Mouse (Mus musculus): ENCODE measurements around the gene Nprl3. TPM values are rescaled to one million over a fixed set of nuclear protein-coding genes. Genes with fewer than 3 reads are reported as not detected.
"Not testable (repeated sequence)": the region's sequence is repeated elsewhere in the genome, so short reads cannot be mapped to it uniquely, and the experiment has no call there.

The Nprl3 gene
- polyA plus RNA-seq, 1 experiment = 35.7 TPM

DNA sequence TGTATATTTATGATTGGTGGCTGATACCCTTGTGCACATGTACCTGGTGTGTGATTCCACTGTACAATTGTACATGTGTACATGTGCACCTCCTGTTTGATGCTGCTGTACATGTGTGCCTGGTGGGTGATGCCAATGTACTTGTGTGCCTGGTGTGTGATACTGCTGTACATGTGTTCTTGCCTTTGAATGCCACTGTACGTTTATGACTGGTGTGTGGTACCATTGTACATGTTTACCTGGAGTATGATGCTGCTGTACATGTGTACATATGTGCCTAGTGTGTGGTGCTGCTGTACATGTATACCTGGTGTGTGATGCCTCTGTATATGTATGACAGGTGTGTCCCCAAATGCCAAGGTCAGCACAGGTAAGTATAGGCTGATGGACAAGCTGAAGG, 34.0 kb upstream of the Nprl3 start:
- Histone ChIP-seq H3K27ac (ENCODE audit: insufficient read depth, low read depth, low read length) (no peak overlapping the region), H3K4me3 (ENCODE audit: low read depth, low read length) (no peak overlapping the region), H3K27me3 (ENCODE audit: control insufficient read depth, insufficient read depth, low read length) (no peaks in the 10 kb centered on the region), H3K4me1 (ENCODE audit: control insufficient read depth, insufficient read depth, insufficient read length, low read length) (no peaks in the 10 kb centered on the region), H3K36me3 (ENCODE audit: control insufficient read depth, insufficient read depth, low read length) (no peaks in the 10 kb centered on the region)
- 62% methylated on average over 1 of the region's 1 CpGs for WGBS
- TF ChIP-seq POLR2A (IDR thresholded peaks at IDR 0.05; ENCODE audit: low read depth, low read length) (no peak), CTCF (IDR thresholded peaks at IDR 0.05; ENCODE audit: extremely low read depth, insufficient read length, insufficient replicate concordance, low read depth, low read length) (no peak)

DNA sequence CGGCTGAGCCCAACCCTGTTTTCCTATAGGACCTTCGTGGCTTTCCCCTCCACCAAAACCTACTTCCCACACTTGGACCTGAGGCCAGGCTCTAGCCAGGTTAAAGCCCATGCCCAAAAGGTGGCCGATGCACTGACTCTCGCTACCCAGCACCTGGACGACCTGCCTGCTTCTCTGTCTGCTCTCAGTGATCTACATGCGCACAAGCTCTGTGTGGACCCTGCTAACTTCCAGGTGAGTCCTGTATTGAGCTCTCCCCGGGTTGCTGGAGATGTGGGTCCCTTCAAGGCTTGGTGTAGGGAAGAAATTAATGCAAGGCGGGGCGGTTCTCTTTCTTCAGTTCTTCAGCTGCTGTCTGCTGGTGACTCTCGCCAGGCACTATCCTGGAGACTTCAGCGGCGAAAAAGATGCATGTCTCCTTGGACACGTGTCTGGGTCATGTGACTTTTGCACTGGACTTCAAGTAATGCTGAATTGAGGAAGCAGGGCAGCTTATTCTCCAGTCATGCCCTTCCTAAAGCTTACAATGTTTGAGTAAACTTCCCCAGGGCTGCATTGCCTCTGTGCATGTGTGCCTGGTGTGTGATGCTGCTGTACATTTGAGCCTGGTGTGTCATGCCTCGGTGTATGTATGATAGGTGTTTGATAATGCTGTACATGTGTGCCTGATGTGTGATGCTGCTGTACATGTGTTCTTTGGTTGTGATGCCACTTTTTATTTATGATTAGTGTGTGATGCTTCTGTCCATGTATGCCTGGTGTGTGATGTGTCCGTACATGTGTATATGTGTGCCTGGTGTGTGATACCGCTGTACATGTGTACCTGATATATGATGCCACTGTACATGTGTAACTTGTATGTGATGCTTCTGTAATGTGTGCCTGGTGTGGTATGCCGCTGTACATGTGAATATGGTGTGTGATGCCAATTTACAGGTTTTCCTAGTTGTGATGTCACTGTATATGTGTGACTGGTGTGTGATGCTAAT, 33.1 kb upstream of the Nprl3 start:
- 46% methylated on average over 15 of the region's 17 CpGs for WGBS
- TF ChIP-seq POLR2A (IDR thresholded peaks at IDR 0.05; ENCODE audit: low read depth, low read length) = no peak
- no peak for TF ChIP-seq CTCF (IDR thresholded peaks at IDR 0.05; ENCODE audit: extremely low read depth, insufficient read length, insufficient replicate concordance, low read depth, low read length)

GRCm38 (mm10) chr11:32299865-32300264, 32.4 kb upstream of the Nprl3 start, which contains the start of gene Hbq1a:
TSS of gene Hbq1a (plus strand) at chr11:32300069.
- TF ChIP-seq CTCF (IDR thresholded peaks at IDR 0.05; ENCODE audit: extremely low read depth, insufficient read length, insufficient replicate concordance, low read depth, low read length) = peak; percentile 66; the same call in 1 of the 2 replicates
- H3K27ac ChIP-seq (ENCODE audit: insufficient read depth, low read depth, low read length); H3K4me1 ChIP-seq (ENCODE audit: control insufficient read depth, insufficient read depth, insufficient read length, low read length); H3K27me3 ChIP-seq (ENCODE audit: control insufficient read depth, insufficient read depth, low read length); H3K36me3 ChIP-seq (ENCODE audit: control insufficient read depth, insufficient read depth, low read length): not testable (repeated sequence)
- WGBS = 7% methylated on average over 16 of the region's 16 CpGs
- 0 out of 2 replicates have a peak within 1 kb of the TSS, but pooled peaks have one; percentile 25 for H3K4me3 ChIP-seq (ENCODE audit: low read depth, low read length)

More for the DNA sequence above, 33.1 kb upstream of the Nprl3 start:
- Histone ChIP-seq H3K27ac (ENCODE audit: insufficient read depth, low read depth, low read length) (no peak overlapping the region), H3K4me3 (ENCODE audit: low read depth, low read length) (no peak overlapping the region), H3K36me3 (ENCODE audit: control insufficient read depth, insufficient read depth, low read length) (no peaks in the 10 kb centered on the region), H3K27me3 (ENCODE audit: control insufficient read depth, insufficient read depth, low read length) (no peaks in the 10 kb centered on the region), H3K4me1 (ENCODE audit: control insufficient read depth, insufficient read depth, insufficient read length, low read length) (no peaks in the 10 kb centered on the region)

DNA sequence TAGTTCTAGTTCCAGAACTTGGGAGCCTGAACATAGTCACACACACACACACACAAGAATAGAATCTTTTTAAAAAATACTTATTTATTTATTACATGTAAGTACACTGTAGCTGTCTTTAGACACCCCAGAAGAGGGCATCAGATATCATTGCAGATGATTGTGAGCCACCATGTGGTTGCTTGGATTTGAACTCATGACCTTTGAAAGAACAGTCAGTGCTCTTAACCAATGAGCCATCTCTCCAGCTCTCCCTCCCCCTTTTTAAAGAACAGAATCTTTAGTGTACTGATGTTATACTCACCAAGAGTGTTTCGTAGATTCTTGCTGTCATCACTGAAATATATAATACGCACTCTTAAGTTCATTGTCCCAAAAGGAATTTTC, 31.0 kb upstream of the Nprl3 start:
- Histone ChIP-seq H3K27ac (ENCODE audit: insufficient read depth, low read depth, low read length) (no peak overlapping the region), H3K4me1 (ENCODE audit: control insufficient read depth, insufficient read depth, insufficient read length, low read length) (no peaks in the 10 kb centered on the region), H3K36me3 (ENCODE audit: control insufficient read depth, insufficient read depth, low read length) (no peaks in the 10 kb centered on the region), H3K27me3 (ENCODE audit: control insufficient read depth, insufficient read depth, low read length) (no peaks in the 10 kb centered on the region), H3K4me3 (ENCODE audit: low read depth, low read length) (no peak overlapping the region)
- 95% methylated on average over 2 of the region's 2 CpGs for WGBS
- TF ChIP-seq CTCF (IDR thresholded peaks at IDR 0.05; ENCODE audit: extremely low read depth, insufficient read length, insufficient replicate concordance, low read depth, low read length) = no peak
- TF ChIP-seq POLR2A (IDR thresholded peaks at IDR 0.05; ENCODE audit: low read depth, low read length) = no peak

DNA sequence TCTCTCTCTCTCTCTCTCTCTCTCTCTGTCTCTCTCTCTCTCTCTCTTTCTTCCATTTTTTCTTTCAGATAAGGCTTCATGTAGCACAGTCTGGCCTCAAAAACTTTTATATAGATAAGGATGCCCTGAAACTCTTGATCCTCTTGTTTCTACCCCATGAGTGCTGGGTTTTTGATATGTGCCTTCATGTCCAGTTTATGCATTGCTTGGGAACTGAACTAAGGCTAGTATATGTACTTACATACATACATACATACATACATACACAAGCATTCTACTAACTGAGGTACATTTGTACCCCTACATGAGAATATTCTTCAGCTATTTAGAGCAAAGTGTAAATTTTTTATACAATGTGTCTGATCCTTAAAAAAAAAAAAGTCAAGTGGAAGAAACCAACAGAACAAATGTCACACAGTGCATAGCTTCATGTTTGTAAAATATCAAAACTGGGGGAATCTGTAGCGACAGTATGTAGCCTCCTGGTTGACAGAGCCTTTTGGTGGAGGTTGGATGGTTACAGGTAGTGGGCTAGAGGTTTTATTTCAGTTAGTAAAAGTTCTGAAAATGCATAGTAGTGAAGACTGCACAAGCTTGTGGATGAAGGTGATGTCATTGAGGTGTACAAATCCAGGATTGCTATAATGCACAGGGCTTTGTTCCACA, 30.5 kb upstream of the Nprl3 start:
- Histone ChIP-seq H3K4me3 (ENCODE audit: low read depth, low read length) (no peak overlapping the region), H3K27me3 (ENCODE audit: control insufficient read depth, insufficient read depth, low read length) (no peaks in the 10 kb centered on the region), H3K4me1 (ENCODE audit: control insufficient read depth, insufficient read depth, insufficient read length, low read length) (no peaks in the 10 kb centered on the region), H3K36me3 (ENCODE audit: control insufficient read depth, insufficient read depth, low read length) (no peaks in the 10 kb centered on the region), H3K27ac (ENCODE audit: insufficient read depth, low read depth, low read length) (no peak overlapping the region)
- TF ChIP-seq POLR2A (IDR thresholded peaks at IDR 0.05; ENCODE audit: low read depth, low read length) (no peak), CTCF (IDR thresholded peaks at IDR 0.05; ENCODE audit: extremely low read depth, insufficient read length, insufficient replicate concordance, low read depth, low read length) (no peak)
- 84% methylated on average over 1 of the region's 1 CpGs for WGBS

- 26% methylated on average over 2 of the region's 2 CpGs for WGBS
- H3K36me3 ChIP-seq (ENCODE audit: control insufficient read depth, insufficient read depth, low read length); H3K27ac ChIP-seq (ENCODE audit: insufficient read depth, low read depth, low read length); H3K4me1 ChIP-seq (ENCODE audit: control insufficient read depth, insufficient read depth, insufficient read length, low read length); H3K4me3 ChIP-seq (ENCODE audit: low read depth, low read length); H3K27me3 ChIP-seq (ENCODE audit: control insufficient read depth, insufficient read depth, low read length): not testable (repeated sequence)
Measured at GRCm38 (mm10) chr11:32297417-32297816, 29.9 kb upstream of the Nprl3 start.

GRCm38 (mm10) chr11:32296203-32296602, 28.7 kb upstream of the Nprl3 start, which contains the start of gene Hba-a2:
TSS of gene Hba-a2 (plus strand) at chr11:32296489.
- not testable (repeated sequence) for H3K27me3 ChIP-seq (ENCODE audit: control insufficient read depth, insufficient read depth, low read length); H3K4me3 ChIP-seq (ENCODE audit: low read depth, low read length); H3K4me1 ChIP-seq (ENCODE audit: control insufficient read depth, insufficient read depth, insufficient read length, low read length); H3K36me3 ChIP-seq (ENCODE audit: control insufficient read depth, insufficient read depth, low read length); H3K27ac ChIP-seq (ENCODE audit: insufficient read depth, low read depth, low read length)
- whole genome bisulfite sequencing = no CpG with 5 or more reads among the region's 4 CpGs

DNA sequence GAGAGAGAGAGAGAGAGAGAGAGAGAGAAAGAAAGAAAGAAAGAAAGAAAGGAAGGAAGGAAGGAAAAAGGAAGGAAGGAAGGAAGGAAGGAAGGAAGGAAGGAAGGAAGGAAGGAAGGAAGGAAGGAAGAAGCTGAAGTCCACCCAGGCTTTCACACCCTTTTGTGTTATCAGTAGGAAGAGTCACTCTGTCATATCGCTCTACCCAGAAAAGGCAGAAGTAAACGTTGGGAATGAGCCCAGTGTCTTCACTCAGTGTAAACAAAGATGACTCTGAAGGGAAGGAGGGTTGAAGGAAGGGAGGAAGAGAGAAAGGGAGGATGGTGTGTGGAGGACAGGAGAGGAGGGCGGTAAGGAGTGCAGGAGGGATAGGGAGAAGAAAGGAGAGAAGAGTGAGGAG, 26.0 kb upstream of the Nprl3 start:
- H3K4me3 ChIP-seq (ENCODE audit: low read depth, low read length); H3K27ac ChIP-seq (ENCODE audit: insufficient read depth, low read depth, low read length); H3K4me1 ChIP-seq (ENCODE audit: control insufficient read depth, insufficient read depth, insufficient read length, low read length); H3K36me3 ChIP-seq (ENCODE audit: control insufficient read depth, insufficient read depth, low read length); H3K27me3 ChIP-seq (ENCODE audit: control insufficient read depth, insufficient read depth, low read length): not testable (repeated sequence)
- 47% methylated on average over 3 of the region's 3 CpGs for WGBS

GRCm38 (mm10) chr11:32292819-32293218, 25.3 kb upstream of the Nprl3 start:
- not testable (repeated sequence) for H3K27me3 ChIP-seq (ENCODE audit: control insufficient read depth, insufficient read depth, low read length); H3K4me1 ChIP-seq (ENCODE audit: control insufficient read depth, insufficient read depth, insufficient read length, low read length); H3K27ac ChIP-seq (ENCODE audit: insufficient read depth, low read depth, low read length); H3K4me3 ChIP-seq (ENCODE audit: low read depth, low read length); H3K36me3 ChIP-seq (ENCODE audit: control insufficient read depth, insufficient read depth, low read length)
- 83% methylated on average over 4 of the region's 4 CpGs for WGBS

Measured in small intestine, adult 2 months (tissue).